Mouse (Mus musculus) testis, adult 2 months (tissue): Measurements from ENCODE around the gene Dgat2.

Experiments used
- CTCF ChIP-seq: fragments of 200-500 bp; IDR thresholded peaks from 2 replicates; pipeline ENCODE4 v1.5.1; 2012; ENCODE audit warnings: low read depth, mild to moderate bottlenecking, inconsistent platforms, low read length, moderate library complexity; ENCODE audit not compliant: control insufficient read depth, insufficient read depth, insufficient replicate concordance
- POLR2A ChIP-seq: fragments of 200-500 bp; IDR thresholded peaks from 2 replicates; pipeline ENCODE4 v1.6.1; 2012; ENCODE audit warnings: low read depth, mild to moderate bottlenecking, inconsistent platforms, low read length, moderate library complexity; ENCODE audit not compliant: control insufficient read depth

DNA sequence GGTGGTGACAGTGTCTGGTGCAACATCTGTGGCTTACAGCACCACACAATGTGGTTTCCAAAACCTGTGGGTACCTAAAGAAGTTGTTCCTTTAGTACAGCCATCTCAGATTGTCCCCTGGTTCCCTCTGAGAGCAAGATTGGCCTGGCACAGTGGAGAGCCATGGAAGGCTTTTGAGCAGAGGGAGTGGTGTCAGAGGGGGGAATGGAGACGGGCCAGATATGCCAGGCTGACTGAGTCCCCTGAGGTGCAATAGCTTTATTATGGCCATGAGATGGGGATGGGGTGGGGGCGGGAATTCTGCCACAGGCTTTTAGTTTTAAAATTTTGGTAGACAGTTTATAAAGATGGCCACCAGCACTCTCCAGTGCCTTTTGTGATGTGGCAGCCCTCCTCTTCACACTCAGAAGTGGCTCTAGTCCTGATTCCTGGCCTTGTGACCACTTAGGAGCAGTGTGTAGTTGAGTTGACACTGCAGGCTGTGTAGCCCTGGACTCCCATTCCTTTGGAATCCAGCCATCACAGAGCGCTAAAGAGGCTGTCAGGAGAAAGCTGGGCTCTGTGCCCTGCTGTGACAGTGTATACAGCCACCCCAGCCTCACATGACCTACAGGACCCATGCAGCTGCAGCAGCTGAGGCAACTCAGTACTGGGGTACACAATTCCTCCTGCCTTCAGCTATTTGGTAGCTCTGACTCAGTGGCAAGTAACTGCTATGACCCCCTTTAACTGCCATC is 35.0 kb upstream of the Dgat2 start:
- TF ChIP-seq CTCF (no peak), POLR2A (no peak)
